Mouse (Mus musculus) erythroblast, adult 5-6 weeks (primary cell): ENCODE measurements around the gene Prkcz. TPM values are rescaled to one million over a fixed set of nuclear protein-coding genes. Genes with fewer than 3 reads are reported as not detected.

ENCODE experiments used
- ATAC-seq: replicated peaks from 2 replicates; pipeline ENCODE4 v1.8.0; 2016; ENCODE audit warnings: moderate number of reproducible peaks, mild to moderate bottlenecking, moderate TSS enrichment, inconsistent platforms; ENCODE audit not compliant: poor library complexity, low FRiP score, severe bottlenecking
- total RNA-seq, 2 experiments: library from RNA; stranded (forward) in 1 of 2; stranded (reverse) in 1 of 2; fragments of 150-400 nt in 1 of 2; fragments of 200-764, 138-1000 nt in 1 of 2; gene quantifications; 2 replicates each; pipeline versions ENCODE4 v1.2.3 to v1.2.4; 2015 to 2017; ENCODE audit warnings: low replicate concordance in 2 of 2

Prkcz gene
- total RNA-seq, 2 experiments from 2014 or later = 1.9 TPM; not detected in 1

- ATAC-seq = no peak
Observed at GRCm38 (mm10) chr4:155288586-155288985, 72.6 kb downstream of the Prkcz start.

- ATAC-seq = no peak
Observed at GRCm38 (mm10) chr4:155287713-155288112, 73.4 kb downstream of the Prkcz start.

GRCm38 (mm10) chr4:155286090-155286489 is 75.1 kb downstream of the Prkcz start:
- ATAC-seq = no peak

GRCm38 (mm10) chr4:155284521-155285379 is 76.4 kb downstream of the Prkcz start:
- ATAC-seq = no peak

GRCm38 (mm10) chr4:155283585-155283984 is 77.6 kb downstream of the Prkcz start:
- ATAC-seq = no peak

- ATAC-seq = no peak
Observed at GRCm38 (mm10) chr4:155283001-155283503, 78.1 kb downstream of the Prkcz start.

- no peak for ATAC-seq
Observed at GRCm38 (mm10) chr4:155282231-155282630, 78.9 kb downstream of the Prkcz start.

GRCm38 (mm10) chr4:155281652-155282051 is 79.5 kb downstream of the Prkcz start:
- ATAC-seq = no peak

- ATAC-seq = no peak
Observed at GRCm38 (mm10) chr4:155281227-155281626, 79.9 kb downstream of the Prkcz start.

GRCm38 (mm10) chr4:155280768-155281121 is 80.4 kb downstream of the Prkcz start:
- no peak for ATAC-seq

- ATAC-seq = no peak
Observed at GRCm38 (mm10) chr4:155279926-155280767, 81.0 kb downstream of the Prkcz start.

- no peak for ATAC-seq
Observed at GRCm38 (mm10) chr4:155279054-155279453, 82.1 kb downstream of the Prkcz start.

GRCm38 (mm10) chr4:155277963-155278362 is 83.2 kb downstream of the Prkcz start:
- no peak for ATAC-seq

GRCm38 (mm10) chr4:155274851-155275250 is 86.3 kb downstream of the Prkcz start:
- ATAC-seq = no peak

- ATAC-seq = no peak
Observed at GRCm38 (mm10) chr4:155274451-155274850, 86.7 kb downstream of the Prkcz start.

GRCm38 (mm10) chr4:155268382-155268781 is 92.8 kb downstream of the Prkcz start:
- 0 out of 2 replicates have a peak, but pooled peaks have one; percentile 35 for ATAC-seq

- ATAC-seq = no peak
Observed at GRCm38 (mm10) chr4:155267639-155268175, 93.5 kb downstream of the Prkcz start.

GRCm38 (mm10) chr4:155267047-155267543 is 94.1 kb downstream of the Prkcz start:
- no peak for ATAC-seq

- no peak for ATAC-seq
Observed at GRCm38 (mm10) chr4:155264521-155265321, 96.4 kb downstream of the Prkcz start.
